Mouse (Mus musculus): ENCODE measurements around the gene Mrpl51.

DNA sequence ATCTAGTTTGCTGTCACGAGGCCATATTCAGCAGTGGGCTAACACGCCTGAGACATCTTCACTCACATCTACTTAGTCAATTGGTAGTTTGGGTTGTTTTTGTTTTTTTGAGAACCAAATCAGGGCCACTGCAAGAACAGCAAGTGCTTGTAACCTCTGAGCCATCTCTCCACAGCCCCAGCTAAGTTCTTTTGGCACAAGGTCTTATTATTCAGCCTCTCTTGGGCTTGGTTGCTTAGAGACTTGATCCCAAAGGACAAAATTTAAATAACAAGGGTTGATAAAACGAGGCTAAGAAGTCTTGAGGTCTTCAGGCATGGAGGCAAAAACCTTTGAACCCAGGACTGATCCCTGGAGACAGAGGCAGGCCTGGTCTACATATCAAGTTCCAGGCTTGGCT, 4.7 kb downstream of the Mrpl51 start:
- no peak for TF ChIP-seq POLR2A (IDR thresholded peaks at IDR 0.05; ENCODE audit: low read depth, low read length)
- TF ChIP-seq CTCF (IDR thresholded peaks at IDR 0.05; ENCODE audit: extremely low read depth, insufficient read depth, insufficient read length, insufficient replicate concordance): no peak

All from spleen, adult 2 months (tissue).